Mouse (Mus musculus) gastrocnemius, postnatal 14 days (tissue): ENCODE data around the gene Pbx2. TPM values are rescaled to one million over a fixed set of nuclear protein-coding genes. Genes with fewer than 3 reads are reported as not detected.

Source experiments
- DNase-seq: peaks from one replicate; pipeline ENCODE4 v3.0.0; 2021; ENCODE audit warnings: mixed read lengths
- intact Hi-C: fragments of 180-260 bp; cut with DNase I; formaldehyde crosslinking; loops from one replicate; pipeline ENCODE4 v1.15.1; 2025; ENCODE audit warnings: low total_unique reads
- total RNA-seq, 2 experiments: library from RNA; stranded (reverse); gene quantifications; 2 replicates each; pipeline ENCODE4 v1.2.3; 2021

Gene Pbx2
- total RNA-seq, 2 experiments from 2014 or later, result 17.3 to 17.9 TPM

DNA sequence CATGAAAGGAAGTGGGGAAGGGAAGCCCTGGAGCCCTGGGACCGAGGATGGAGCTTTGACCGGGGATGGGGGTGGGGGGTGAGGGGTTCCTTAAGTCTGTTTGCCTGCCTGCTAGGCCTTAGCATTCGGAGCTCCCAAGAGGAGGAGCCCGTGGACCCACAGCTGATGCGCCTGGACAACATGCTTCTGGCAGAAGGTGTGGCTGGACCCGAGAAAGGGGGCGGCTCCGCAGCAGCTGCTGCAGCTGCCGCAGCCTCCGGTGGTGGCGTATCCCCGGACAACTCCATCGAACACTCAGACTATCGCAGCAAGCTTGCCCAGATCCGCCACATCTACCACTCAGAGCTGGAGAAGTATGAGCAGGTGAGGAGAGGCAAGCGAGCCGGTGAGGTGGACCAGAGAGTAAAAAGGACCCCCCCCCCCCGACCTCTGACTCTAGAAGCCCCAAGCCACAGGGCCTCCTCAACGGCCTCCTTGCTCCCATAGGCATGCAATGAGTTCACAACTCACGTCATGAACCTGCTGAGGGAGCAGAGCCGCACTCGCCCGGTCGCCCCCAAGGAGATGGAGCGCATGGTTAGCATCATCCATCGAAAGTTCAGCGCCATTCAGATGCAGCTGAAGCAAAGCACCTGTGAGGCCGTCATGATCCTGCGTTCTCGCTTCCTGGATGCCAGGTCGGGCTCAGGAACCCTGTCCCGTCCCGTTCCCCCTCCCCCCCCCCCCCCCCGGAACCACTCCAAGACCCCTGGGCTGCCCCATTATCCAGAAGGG, 2.9 kb downstream of the Pbx2 start:
- intact Hi-C loops, result no loop called here
- DNase-seq, result peak; percentile 57

DNA sequence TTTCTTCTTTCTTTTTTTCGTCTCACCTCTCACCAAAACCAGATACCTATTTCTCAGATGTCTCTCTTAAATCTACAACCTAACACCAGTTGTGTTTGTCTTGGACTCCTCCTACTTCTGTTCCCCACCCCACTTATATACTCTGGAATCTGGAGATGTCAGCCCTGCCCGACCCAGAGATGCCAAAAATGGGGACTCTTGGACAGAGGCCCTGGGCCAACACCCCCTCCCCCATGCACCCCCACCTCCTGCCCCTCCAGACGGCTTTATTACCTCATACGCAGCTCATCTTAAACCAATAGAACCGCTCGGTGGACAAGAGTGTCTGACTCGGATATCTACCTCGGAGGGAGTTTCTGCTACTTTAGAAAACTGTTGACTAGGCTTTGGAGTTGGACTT, 5.0 kb downstream of the Pbx2 start:
- DNase-seq, result no peak
- intact Hi-C loops, result no loop called here

DNA sequence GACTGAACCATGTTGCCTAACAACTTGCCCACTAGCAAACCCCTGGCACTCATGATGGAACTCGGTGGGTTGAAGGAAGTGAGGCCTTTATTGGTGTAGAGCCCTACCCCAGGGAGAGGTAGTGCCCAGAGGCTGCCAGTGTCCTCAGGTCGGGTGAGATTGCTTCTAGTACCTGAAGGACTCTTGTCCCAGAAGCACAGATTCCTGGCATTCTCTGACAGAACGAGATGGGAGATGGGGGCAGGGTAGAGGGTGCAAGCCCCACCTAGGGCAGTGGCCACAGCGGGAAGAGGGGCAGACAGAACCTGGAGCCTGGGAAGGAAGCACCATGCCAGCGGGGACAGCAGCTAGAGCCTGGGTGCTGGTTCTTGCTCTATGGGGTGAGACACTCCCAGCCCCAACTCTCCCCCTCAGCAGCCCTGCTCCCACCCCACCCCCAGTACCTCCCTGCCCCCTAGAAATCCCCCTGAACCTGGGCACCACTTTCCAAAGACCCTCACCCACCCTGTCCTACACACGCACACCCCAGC, 6.6 kb downstream of the Pbx2 start, which contains the start of gene Ager:
Ager (plus strand) TSS at position 297 of the 530 bp plus-strand sequence.
- no peak for DNase-seq
- intact Hi-C loops, result no loop called here

DNA sequence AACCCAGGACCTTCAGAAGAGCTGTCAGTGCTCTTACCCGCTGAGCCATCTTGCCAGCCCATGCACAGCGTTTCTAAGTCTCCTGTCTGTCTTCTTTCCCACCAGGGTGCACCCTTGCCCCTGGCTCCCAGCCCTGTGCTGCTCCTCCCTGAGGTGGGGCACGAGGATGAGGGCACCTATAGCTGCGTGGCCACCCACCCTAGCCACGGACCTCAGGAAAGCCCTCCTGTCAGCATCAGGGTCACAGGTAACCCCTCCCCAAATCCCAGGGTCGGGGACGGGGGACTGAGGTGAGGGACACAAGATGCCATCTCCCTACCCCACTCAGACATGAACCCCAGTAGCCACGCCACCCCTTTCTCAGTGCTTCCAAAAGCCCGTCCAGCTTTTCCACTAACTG, 8.8 kb downstream of the Pbx2 start:
- intact Hi-C loops, result no loop called here
- DNase-seq, result no peak

DNA sequence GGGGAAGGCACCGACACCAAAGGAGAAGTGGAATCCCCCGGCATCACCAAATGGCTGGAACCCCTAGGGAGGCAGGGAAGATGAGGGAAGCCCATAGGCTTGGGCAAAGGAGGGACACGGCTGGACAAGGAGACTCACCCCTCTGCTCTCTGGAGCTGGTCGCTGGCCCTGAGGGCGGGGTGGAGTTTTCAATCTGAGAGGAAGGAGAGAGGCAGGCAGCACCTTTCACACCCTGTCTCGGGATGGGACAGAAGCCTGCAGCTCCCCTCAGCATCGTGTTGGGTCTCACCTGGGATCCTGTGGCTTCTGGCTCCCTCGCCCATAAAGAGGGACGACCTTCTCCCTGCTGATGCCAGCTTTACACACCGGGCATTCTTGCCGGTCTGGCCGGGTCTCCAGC, 10.7 kb downstream of the Pbx2 start:
- intact Hi-C loops, result no loop called here
- no peak for DNase-seq

DNA sequence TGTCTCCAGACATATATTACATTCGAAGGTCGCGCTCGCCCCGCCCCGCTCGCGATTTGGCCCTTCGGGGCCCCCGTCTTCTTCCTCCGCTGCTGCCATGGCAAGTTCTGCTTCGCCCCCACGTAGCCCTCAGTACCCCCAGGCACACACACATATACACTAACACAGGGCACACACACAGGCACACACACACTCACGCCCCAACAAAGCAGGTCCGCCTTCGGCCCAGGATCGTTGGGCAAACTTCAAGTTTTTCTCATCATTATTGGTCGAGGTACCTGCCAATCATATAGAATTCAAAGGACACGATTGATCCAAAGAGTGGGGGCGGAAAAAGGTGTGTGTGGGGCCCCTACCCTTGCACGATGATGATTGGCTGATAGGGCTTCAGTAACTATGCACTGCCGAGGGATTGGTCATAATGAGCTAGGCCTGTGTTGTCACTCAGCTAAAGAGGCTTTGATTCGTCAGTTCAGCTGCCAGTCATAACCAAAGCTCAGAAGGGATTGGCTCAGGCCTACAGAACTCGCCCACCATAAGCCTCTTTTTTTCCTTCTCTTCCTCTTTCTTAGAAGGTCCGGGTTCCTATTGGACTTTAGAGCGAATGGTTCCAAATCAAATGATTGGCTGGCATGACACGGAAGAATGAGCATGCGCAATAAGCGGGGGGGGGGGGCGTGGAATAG, 12.5 kb downstream of the Pbx2 start, which contains the start of gene Rnf5:
Rnf5 (minus strand) TSS at position 316 of the 686 bp plus-strand sequence.
- DNase-seq, result peak; percentile 97
- intact Hi-C loops, result no loop called here

DNA sequence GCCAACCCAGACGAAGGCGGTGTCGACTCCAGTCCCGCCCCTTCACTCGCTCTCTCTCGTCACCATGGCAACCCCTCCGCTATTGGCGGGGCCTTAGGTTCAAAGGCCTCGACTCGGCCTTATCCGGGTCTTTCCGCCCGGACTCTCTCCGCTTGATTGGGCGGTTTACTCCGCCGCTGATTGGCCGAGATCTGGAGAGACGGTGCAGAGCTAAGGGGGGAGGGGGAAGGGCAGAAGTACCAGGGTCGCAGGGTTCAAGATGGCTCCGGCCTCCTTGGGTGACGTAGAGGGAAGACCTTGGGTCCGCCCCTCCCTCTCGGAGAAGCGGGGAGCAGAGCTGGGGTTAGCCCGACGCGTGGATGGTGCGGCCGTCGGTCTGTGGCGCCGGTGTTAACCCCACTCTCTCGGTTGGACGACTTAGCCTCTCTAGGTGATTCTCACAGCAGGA, 13.0 kb downstream of the Pbx2 start, which contains the start of gene Agpat1:
Agpat1 (plus strand) TSS at position 202 of the 448 bp plus-strand sequence.
- intact Hi-C loops, result no loop called here
- peak; percentile 99 for DNase-seq

DNA sequence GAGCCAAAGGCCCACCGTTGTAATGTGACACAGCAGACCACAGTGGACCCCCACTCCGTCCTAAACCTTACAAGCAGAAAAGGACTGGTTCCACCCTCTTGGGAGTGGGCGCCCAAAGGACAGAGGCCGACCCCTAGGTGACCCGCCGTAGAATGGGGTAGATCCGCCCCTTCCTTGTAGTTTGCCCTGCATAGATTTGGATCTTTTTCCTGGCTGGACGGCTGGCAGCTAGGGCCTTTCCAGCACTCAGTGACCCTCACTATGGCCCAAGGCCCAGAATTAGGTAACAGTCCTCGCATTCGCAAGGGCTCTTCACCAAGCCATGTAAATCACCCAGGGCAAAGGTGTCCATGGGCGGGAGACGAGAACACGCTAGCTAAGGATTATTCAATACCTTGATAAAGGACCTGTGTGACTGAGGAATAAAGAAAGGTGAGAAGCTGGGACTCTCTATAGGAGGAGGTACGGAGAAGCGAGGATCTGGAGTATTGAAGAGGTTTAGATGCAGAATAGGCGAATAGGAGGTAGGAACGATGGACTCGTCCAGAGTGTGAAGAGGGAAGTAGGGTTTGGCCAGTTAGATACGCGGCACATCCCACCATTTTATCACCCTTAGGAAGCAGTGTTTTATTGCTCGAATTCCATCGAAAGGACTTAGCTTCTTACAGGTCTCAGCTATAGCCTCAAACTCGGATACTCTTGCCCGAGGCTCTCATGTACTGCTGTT, 13.6 kb downstream of the Pbx2 start:
- DNase-seq, result peak; percentile 42
- intact Hi-C loops, result no loop called here

DNA sequence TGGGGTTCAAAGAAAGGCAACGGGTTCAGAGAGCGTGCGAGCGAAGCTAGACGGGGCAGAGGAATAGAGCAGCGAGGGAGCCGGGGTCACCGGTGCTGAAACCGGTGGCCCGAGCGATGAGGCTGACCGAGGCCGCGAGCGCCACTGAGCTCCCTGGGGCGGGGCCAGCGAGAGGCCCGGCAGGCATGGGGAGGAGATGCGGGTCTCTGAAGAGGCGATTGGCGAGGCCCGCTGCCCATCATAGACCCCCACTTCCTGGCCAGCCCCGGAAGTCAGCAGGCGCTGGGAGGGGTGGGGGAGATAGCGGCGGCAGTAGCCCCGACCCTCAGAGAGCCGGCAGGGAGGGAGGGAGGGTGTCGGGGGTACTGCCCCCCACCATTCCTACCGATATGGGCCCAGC, 14.5 kb downstream of the Pbx2 start:
- intact Hi-C loops, result no loop called here
- peak; percentile 98 for DNase-seq

DNA sequence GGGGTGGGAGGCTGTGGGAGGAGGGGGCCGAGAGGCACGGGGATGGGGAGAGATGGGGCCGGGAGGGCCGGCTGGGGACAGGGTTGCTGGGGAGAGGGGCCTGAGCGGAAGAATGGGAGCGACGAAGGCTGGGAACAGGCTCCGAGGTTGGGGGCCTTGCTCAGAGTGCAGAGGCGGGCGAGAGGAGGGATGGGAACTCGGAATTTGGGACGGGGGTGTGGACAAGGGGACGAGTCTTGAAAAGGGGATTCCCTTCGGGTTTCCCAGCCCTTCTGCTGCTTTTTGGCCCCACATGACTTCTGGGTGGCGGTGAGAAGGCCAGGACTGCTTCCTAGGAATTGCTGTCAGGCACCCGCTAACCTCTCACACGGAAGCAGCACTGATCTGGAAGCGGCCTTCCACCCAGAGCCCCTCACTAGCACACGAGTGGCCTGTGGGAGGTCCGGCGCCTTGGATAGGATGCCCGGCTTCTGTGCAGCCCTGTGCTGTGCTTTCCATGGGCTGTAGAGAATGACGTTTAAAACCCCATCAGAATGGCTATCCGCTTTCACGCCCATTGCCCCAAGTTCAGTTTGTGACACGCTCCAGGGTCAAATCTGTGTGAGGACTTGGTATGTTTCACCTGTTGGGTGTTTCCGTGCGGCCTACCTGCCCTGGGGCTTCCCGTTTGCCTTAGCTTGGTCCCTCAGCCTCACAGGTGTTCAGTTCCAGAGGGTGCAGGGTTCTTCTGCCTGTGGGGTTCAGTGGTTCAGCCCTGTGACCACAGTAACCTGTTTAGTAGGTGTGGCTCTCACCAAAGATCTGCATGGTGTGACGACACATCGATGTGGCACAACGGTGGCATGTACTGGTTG, 15.3 kb downstream of the Pbx2 start:
- intact Hi-C loops, result no loop called here
- peak; percentile 40 for DNase-seq

DNA sequence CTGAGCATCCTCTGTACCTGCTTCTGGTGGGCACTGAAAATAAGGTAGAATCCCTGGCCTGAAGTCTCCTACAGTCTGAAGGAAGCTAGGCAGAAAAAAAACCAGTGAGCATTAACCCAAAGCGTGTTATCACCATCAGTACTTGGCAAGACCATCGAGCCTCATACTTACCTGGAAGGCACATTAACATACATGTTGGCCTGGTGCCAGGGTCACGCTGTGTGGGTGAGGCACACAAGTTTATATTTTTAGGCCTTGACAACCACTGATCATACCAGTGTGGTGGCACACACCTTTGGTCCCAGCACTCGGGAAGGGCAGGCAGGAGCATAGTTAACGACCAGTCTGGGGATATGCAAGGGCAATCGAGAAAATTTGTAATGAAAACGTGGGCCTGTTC, 16.9 kb downstream of the Pbx2 start:
- intact Hi-C loops, result no loop called here

DNA sequence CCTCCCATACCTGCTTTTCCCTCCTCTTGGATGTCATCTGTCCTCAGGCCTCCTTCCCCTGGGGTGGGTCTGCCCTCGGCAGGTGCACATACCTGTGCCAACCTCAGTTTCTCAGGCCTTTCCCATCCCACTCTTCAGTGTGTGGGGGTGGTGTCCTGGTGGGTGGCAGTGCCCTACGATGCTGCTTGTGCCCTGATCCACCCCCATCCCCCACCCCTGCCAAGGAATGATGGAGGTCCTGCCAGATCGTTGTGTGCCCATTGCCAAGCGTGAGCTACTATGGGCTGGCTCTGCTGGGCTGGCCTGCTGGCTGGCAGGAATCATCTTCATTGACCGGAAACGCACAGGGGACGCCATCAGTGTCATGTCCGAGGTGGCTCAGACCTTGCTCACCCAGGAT, 20.0 kb downstream of the Pbx2 start:
- no peak for DNase-seq
- intact Hi-C loops, result loop anchor here (10.0 kb wide), 1 partner anchor 166 kb away; no protein-coding TSS in a partner anchor

More for the DNA sequence above, 16.9 kb downstream of the Pbx2 start:
- no peak for DNase-seq

DNA sequence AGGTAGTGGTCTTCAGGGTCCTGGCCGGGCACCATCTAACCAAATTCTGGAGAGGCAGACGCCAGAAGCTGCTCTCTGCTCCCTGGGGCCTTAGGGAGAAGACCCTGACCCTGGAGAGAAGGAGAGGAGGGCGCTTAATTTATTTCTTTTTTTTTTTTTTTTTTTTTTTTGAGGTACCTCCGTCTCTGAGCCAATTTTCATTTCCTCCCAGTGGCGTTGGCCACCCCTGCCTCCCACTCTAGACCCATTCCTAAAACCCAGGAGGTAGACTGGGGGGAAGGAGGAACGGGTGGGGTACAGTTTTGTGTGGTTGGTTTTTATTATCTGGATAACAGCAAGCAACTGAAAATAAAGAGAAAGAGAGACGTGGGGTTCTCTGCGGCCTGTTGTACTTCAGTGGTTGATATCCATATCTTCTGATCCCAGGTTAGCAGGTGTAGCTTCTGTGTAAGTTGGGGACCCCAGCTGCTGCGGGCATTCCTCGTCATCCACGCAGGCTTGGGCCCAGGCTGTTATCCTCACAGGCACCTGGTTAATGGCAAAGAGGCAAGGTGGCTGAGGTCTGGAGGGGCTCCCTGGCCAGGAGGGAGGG, 22.1 kb downstream of the Pbx2 start:
- intact Hi-C loops, result loop anchor here (10.0 kb wide), 1 partner anchor 168 kb away; no protein-coding TSS in a partner anchor
- no peak for DNase-seq

DNA sequence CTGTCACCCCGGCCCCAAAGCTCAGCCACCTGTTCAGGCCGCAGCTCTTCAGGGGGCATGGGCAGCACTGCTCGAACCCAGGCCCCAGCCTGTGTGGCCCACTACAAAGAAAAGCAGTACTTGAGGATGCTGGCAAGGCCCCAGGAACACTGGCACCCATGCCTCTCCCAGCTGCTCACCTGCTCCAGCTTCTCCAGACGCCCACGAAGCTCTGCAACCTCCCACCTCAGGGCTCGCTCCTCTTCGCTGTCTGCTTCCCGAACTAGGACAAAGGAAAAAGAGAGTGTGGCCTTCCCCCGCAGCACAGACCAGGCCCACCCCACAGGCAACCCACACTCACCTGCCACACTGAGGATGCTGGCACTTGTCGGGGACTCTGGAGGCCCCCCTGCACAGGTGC, 22.8 kb downstream of the Pbx2 start:
- intact Hi-C loops, result loop anchor here (10.0 kb wide), 1 partner anchor 169 kb away; no protein-coding TSS in a partner anchor
- no peak for DNase-seq

DNA sequence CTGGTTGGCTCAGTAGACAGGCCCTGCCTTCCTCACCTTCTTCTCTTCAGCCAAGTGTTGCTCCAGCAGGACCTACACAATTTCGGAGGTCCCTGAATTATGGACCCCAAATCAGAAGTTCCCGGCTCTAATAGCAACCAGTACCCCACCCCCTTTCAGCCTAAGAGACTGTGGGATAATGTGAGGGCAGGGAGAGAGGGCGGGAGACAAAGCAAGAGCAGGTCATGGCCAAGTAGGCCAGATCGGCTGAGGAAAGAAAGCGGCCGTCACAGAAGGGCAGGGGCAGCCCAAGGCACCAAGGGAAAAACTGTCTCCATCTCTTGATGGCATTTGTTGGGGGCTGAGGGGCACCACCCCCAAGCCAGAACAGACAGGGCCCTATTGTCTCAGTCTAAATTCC, 24.8 kb downstream of the Pbx2 start, which contains the start of gene Egfl8:
Egfl8 (minus strand) TSS at position 101 of the 400 bp plus-strand sequence.
- DNase-seq, result no peak
- intact Hi-C loops, result loop anchor here (5.0 to 10.0 kb wide), 2 partner anchors 44 to 171 kb away; no protein-coding TSS in a partner anchor

DNA sequence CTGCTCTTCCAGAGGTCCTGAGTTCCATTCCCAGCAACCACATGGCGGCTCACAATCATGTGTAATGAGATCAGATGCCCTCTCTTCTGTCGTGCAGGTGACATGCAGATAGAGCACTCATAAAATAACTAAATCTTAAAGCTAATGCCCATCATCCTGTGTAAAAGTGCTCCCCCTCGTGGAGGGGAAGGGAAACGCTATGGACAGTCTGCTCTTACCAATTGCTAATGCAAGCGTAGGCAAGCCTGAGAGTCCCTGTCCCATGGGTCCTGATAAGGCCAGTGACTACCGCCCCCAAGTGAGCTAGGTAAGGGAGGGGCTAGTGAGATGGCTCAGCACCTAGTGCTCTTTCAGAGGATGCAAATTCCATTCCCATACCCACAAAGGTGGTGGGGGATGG, 27.9 kb downstream of the Pbx2 start:
- no peak for DNase-seq
- intact Hi-C loops, result loop anchor here (5.0 to 10.0 kb wide), 2 partner anchors 47 to 174 kb away; no protein-coding TSS in a partner anchor

DNA sequence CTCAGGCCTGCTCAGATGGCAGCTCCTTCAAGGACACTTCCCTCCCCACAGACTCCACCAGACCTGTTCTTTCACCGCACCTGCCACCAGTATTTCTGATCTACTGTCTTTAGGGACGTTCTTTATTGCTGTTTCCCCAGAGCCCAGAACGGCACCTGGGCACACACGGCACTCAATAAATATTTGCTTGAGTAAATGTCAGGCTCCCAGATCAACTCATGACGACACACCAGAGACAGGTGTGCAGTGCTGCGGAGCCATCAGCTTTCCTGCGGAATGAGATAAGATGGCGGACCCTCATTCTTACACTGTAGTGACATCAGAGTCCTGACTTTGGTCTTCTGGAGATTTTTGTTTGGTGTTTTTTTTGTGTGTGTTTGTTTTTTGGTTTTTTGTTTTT, 29.9 kb downstream of the Pbx2 start:
- intact Hi-C loops, result no loop called here
- no peak for DNase-seq

DNA sequence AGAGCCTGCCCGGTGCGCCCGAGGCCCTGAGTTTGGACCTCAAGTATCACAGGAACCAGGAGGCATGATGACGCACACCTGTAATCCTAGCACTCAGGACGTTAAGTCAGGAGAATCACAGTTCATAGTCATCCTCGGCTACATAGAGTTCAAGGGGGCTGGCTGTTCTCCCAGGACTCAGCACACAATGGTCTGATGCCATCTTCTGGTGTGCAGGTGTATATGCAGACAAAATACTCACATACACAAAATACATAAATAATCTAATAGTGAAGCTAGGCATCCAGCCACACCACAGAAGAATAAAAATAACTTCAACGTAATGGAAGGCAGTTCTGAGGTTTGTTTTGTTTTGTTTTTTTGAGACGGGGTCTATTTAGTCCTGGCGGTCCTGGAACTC, 32.1 kb downstream of the Pbx2 start:
- intact Hi-C loops, result no loop called here
- DNase-seq, result no peak
